Mouse (Mus musculus): ENCODE results near the gene Dctn5.

GRCm38 (mm10) chr7:122126946-122127345 lies 5.9 kb upstream of the Dctn5 start:
- no peak for TF ChIP-seq POLR2A (IDR thresholded peaks at IDR 0.05; ENCODE audit: low read depth, low read length)
- TF ChIP-seq CTCF (conservative IDR thresholded peaks at IDR 0.05; ENCODE audit: insufficient read depth, insufficient read length, low read depth, low read length): no peak

Measured in kidney, adult 2 months (tissue).